ENCODE assay signal across 8 mouse cellular contexts in the genomic region with DNA sequence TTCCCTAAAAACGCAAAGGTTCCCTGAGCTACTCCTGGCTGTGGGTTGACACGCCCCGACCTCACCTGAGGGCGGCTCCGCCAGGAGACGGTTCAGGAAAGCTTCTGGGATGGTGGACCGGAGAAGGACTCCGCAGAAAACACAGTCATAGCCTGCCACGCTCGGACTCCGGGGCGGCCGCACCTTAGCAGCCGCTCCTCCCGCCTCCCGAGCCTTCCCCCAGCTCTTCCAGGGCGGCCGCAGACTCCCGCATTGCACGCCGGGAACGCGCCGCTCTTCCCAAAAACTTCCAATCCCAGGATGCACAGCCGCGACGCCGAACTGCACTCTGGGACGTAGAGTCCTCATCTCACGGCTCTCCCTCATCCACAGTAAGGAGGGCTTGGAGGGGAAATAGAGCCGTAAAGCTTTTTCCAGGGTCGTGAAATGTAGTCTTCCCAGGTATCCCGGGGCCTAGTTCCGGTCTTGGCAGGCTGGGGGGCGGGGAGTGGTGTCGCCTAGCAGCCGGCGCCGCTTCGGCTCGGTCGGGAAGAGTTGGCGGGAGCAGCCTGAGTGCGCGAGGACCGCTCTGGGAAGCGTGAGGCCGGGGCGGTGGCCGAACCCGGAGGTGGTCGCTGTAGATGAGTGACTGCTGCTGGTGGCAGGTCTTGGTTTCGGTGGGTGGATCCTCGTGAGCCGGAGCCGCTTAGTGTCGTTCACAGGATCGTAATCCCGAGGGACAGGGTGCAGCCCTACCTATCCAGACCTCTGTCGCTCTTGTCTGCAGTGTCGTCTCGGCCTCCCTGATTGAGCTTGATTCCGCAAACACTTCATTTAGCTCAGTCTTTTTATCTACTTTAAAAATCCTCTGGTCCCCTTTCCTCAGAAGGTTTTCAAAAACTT. TPM values are rescaled to one million over a fixed set of nuclear protein-coding genes. Genes with fewer than 3 reads are reported as not detected.
DNase-seq lines count a peak whose midpoint lies in the region; ATAC-seq lines count a peak whose summit lies in the region.

A gene (minus strand): TSS at position 254 of the 882 bp plus-strand sequence.
A gene (plus strand): TSS at position 462 of the 882 bp plus-strand sequence.

- peak within 1 kb of the TSS; percentile 80 for H3K4me2 ChIP-seq in heart, embryonic 14.5 days (ENCODE audit: low read length)
- peak within 1 kb of the TSS; percentile 87 for H3K4me2 ChIP-seq in liver, embryonic 13.5 days
- peak within 1 kb of the TSS; percentile 94 for H3K4me2 ChIP-seq in stomach, embryonic 16.5 days (ENCODE audit: low read depth, low read length)

- H3K27me3 ChIP-seq in heart, embryonic 14.5 days (ENCODE audit: control insufficient read depth, insufficient read depth, low read length): no peaks in the 10 kb centered on the region
- no peaks in the 10 kb centered on the region for H3K27me3 ChIP-seq in liver, embryonic 13.5 days
- H3K27me3 ChIP-seq in stomach, embryonic 16.5 days (ENCODE audit: control insufficient read depth, insufficient read depth, low read length): no peaks in the 10 kb centered on the region

- H3K9ac ChIP-seq in heart, embryonic 14.5 days (ENCODE audit: low read length): peak within 1 kb of the TSS; percentile 91
- H3K9ac ChIP-seq in liver, embryonic 13.5 days: peak within 1 kb of the TSS; percentile 91
- peak within 1 kb of the TSS; percentile 87 for H3K9ac ChIP-seq in stomach, embryonic 16.5 days (ENCODE audit: low read length)

- ATAC-seq in heart, embryonic 14.5 days (ENCODE audit: insufficient number of reproducible peaks, insufficient read depth, low FRiP score, low read depth): peak; percentile 99
- peak; percentile 97 for ATAC-seq in liver, embryonic 13.5 days (ENCODE audit: low read depth)
- peak; percentile 99 for ATAC-seq in stomach, embryonic 16.5 days (ENCODE audit: insufficient read depth, low FRiP score)

- peak within 1 kb of the TSS; percentile 85 to 93 for H3K4me3 ChIP-seq in heart, embryonic 14.5 days (ENCODE audit: control insufficient read depth in 1 of 2, insufficient read depth in 1 of 2, low read depth in 1 of 2, low read length in 2 of 2)
- peak within 1 kb of the TSS; percentile 92 for H3K4me3 ChIP-seq in liver, embryonic 13.5 days (replicated peaks)
- peak within 1 kb of the TSS; percentile 92 for H3K4me3 ChIP-seq in stomach, embryonic 16.5 days (replicated peaks; ENCODE audit: low read length)

- peaks cover 0 to 3% of the 10 kb centered on the region in 2 experiments; a peak in 1 of 4 replicates for H3K4me1 ChIP-seq in heart, embryonic 14.5 days (ENCODE audit: control insufficient read depth in 2 of 2, insufficient read depth in 2 of 2, low read length in 2 of 2)
- peaks cover 12% of the 10 kb centered on the region for H3K4me1 ChIP-seq in liver, embryonic 13.5 days (replicated peaks)
- H3K4me1 ChIP-seq in stomach, embryonic 16.5 days (ENCODE audit: control insufficient read depth, insufficient read depth, low read length): peaks cover 4% of the 10 kb centered on the region; the same call in 1 of the 2 replicates

- H3K9me3 ChIP-seq in heart, embryonic 14.5 days (ENCODE audit: control insufficient read depth, low read length): no peaks in the 10 kb centered on the region
- H3K9me3 ChIP-seq in liver, embryonic 13.5 days (replicated peaks): no peaks in the 10 kb centered on the region
- no peaks in the 10 kb centered on the region for H3K9me3 ChIP-seq in stomach, embryonic 16.5 days (replicated peaks; ENCODE audit: control insufficient read depth, low read length)

- peaks cover 5% of the 10 kb centered on the region; the same call in 1 of the 2 replicates for H3K36me3 ChIP-seq in heart, embryonic 14.5 days (ENCODE audit: control insufficient read depth, insufficient read depth, low read length)
- peaks cover 13% of the 10 kb centered on the region for H3K36me3 ChIP-seq in liver, embryonic 13.5 days
- H3K36me3 ChIP-seq in stomach, embryonic 16.5 days (ENCODE audit: control insufficient read depth, insufficient read depth, low read length): no peaks in the 10 kb centered on the region

- H3K27ac ChIP-seq in heart, embryonic 14.5 days (replicated peaks in 1 of 2; ENCODE audit: control insufficient read depth in 1 of 2, insufficient read depth in 1 of 2, low read depth in 2 of 2, low read length in 2 of 2): peak within 1 kb of the TSS; percentile 58 to 68
- peak within 1 kb of the TSS; percentile 80 for H3K27ac ChIP-seq in liver, embryonic 13.5 days
- H3K27ac ChIP-seq in stomach, embryonic 16.5 days (ENCODE audit: low read length): peak within 1 kb of the TSS; percentile 82

- peak; percentile 54 for DNase-seq in CD4-positive, CD25-positive, alpha-beta regulatory T cell, adult 2 months (ENCODE audit: low read depth, low spot score)
- peak; percentile 94 for DNase-seq in c-Kit-negative CD71-positive TER-119-positive erythroid progenitor cells, embryonic 14.5 days (ENCODE audit: low read depth, low spot score)
- peak; percentile 98 for DNase-seq in fibroblast of lung, adult 2 months (ENCODE audit: low read depth)
- peak; percentile 97 for DNase-seq in kidney, postnatal 14 days
- DNase-seq in liver, embryonic 13.5 days: peak; percentile 90
- DNase-seq in neural tube, embryonic 10.5 days (ENCODE audit: extremely low spot score, low spot score): peak; percentile 90

- under 1% methylated on average over 61 of the region's 63 CpGs for WGBS in heart, embryonic 14.5 days
- under 1% methylated on average over 63 of the region's 63 CpGs for WGBS in liver, embryonic 13.5 days (ENCODE audit: insufficient replicate concordance)
- WGBS in stomach, embryonic 16.5 days: under 1% methylated on average over 63 of the region's 63 CpGs

RNA-seq across cellular contexts. Expression of the first gene that starts in this region (rescaled TPM):
- polyA plus RNA-seq in heart, embryonic 14.5 days (2014; fragmentation: Nextera tagmentation; extraction: Ambion mirVana): 18.2 and 21.5 TPM in 2 replicates
- 6.0 and 7.5 TPM in 2 replicates for polyA plus RNA-seq in liver, embryonic 13.5 days (2015; fragmentation: Nextera tagmentation; extraction: Ambion mirVana)
- 22.2 and 23.5 TPM in 2 replicates for polyA plus RNA-seq in stomach, embryonic 16.5 days (2015; fragmentation: Nextera tagmentation; extraction: Ambion mirVana)

RNA-seq across cellular contexts. Expression of the second gene that starts in this region (rescaled TPM):
- 2.4 and 4.2 TPM in 2 replicates for polyA plus RNA-seq in heart, embryonic 14.5 days (2014; fragmentation: Nextera tagmentation; extraction: Ambion mirVana)
- polyA plus RNA-seq in liver, embryonic 13.5 days (2015; fragmentation: Nextera tagmentation; extraction: Ambion mirVana): 3.5 and 4.2 TPM in 2 replicates
- polyA plus RNA-seq in stomach, embryonic 16.5 days (2015; fragmentation: Nextera tagmentation; extraction: Ambion mirVana): 4.0 and 4.8 TPM in 2 replicates

Comparison
In these comparisons a context has a peak if more than half of its experiments do, and no peak if none do; other contexts are left out.
1. Peak in every context shown above with its lines: DNase-seq, ATAC-seq, H3K4me3 ChIP-seq and H3K27ac ChIP-seq.